Mouse (Mus musculus): ENCODE measurements around the gene Krtap10-4. TPM values are rescaled to one million over a fixed set of nuclear protein-coding genes. Genes with fewer than 3 reads are reported as not detected.
A peak's percentile ranks its signal among the peaks of the same experiment; 100 is the strongest.

Gene Krtap10-4
- polyA plus RNA-seq, 1 experiment from 2014 or later, result not detected

GRCm38 (mm10) chr10:77846961-77847360, 20.1 kb upstream of the Krtap10-4 start:
- ATAC-seq (ENCODE audit: insufficient number of reproducible peaks, low FRiP score, low TSS enrichment, low read depth), result no peak
- DNase-seq (ENCODE audit: low spot score), result no peak
- H3K9me3 ChIP-seq (ENCODE audit: control insufficient read depth, low read length), result no peaks in the 10 kb centered on the region; the same call in 1 of the 2 replicates
- H3K4me1 ChIP-seq (ENCODE audit: control insufficient read depth, insufficient read depth, low read length), result no peaks in the 10 kb centered on the region
- no peaks in the 10 kb centered on the region for H3K27me3 ChIP-seq (ENCODE audit: control insufficient read depth, insufficient read depth, low read length)
- no peak overlapping the region for H3K4me3 ChIP-seq (ENCODE audit: low read depth, low read length)
- no peak overlapping the region for H3K27ac ChIP-seq (replicated peaks; ENCODE audit: low read depth, low read length)
- H3K9ac ChIP-seq (ENCODE audit: low read length), result no peak overlapping the region
- H3K4me2 ChIP-seq (ENCODE audit: low read depth, severe bottlenecking), result no peak overlapping the region
- no peaks in the 10 kb centered on the region for H3K36me3 ChIP-seq (ENCODE audit: control insufficient read depth, insufficient read depth, low read length)
- WGBS, result 31% methylated on average over 2 of the region's 2 CpGs

- Histone ChIP-seq H3K4me1 (ENCODE audit: control insufficient read depth, insufficient read depth, low read length) (no peaks in the 10 kb centered on the region), H3K4me3 (ENCODE audit: low read depth, low read length) (no peak within 1 kb of the TSS), H3K9ac (ENCODE audit: low read length) (no peak within 1 kb of the TSS), H3K27ac (replicated peaks; ENCODE audit: low read depth, low read length) (no peak within 1 kb of the TSS), H3K9me3 (ENCODE audit: control insufficient read depth, low read length) (no peaks in the 10 kb centered on the region; the same call in 1 of the 2 replicates), H3K4me2 (ENCODE audit: low read depth, severe bottlenecking) (no peak within 1 kb of the TSS), H3K27me3 (ENCODE audit: control insufficient read depth, insufficient read depth, low read length) (no peaks in the 10 kb centered on the region), H3K36me3 (ENCODE audit: control insufficient read depth, insufficient read depth, low read length) (no peaks in the 10 kb centered on the region)
- DNase-seq (ENCODE audit: low spot score) (no peak), ATAC-seq (ENCODE audit: insufficient number of reproducible peaks, low FRiP score, low TSS enrichment, low read depth) (no peak)
- WGBS, result 88% methylated on average over 3 of the region's 3 CpGs
Observed at GRCm38 (mm10) chr10:77846503-77846902, 19.6 kb upstream of the Krtap10-4 start, which contains the start of gene Gm36176. Gm36176 (plus strand) TSS chr10:77846803.

- no peaks in the 10 kb centered on the region for H3K27me3 ChIP-seq (ENCODE audit: control insufficient read depth, insufficient read depth, low read length)
- no peaks in the 10 kb centered on the region; the same call in 1 of the 2 replicates for H3K36me3 ChIP-seq (ENCODE audit: control insufficient read depth, insufficient read depth, low read length)
- H3K4me3 ChIP-seq (ENCODE audit: low read depth, low read length), result no peak overlapping the region
- H3K4me2 ChIP-seq (ENCODE audit: low read depth, severe bottlenecking), result no peak overlapping the region
- no peak for DNase-seq (ENCODE audit: low spot score)
- no peaks in the 10 kb centered on the region for H3K4me1 ChIP-seq (ENCODE audit: control insufficient read depth, insufficient read depth, low read length)
- no peaks in the 10 kb centered on the region; the same call in 1 of the 2 replicates for H3K9me3 ChIP-seq (ENCODE audit: control insufficient read depth, low read length)
- no peak for ATAC-seq (ENCODE audit: insufficient number of reproducible peaks, low FRiP score, low TSS enrichment, low read depth)
- WGBS, result 75% methylated on average over 6 of the region's 6 CpGs
- no peak overlapping the region for H3K9ac ChIP-seq (ENCODE audit: low read length)
- H3K27ac ChIP-seq (replicated peaks; ENCODE audit: low read depth, low read length), result no peak overlapping the region
Observed at GRCm38 (mm10) chr10:77839006-77839405, 12.1 kb upstream of the Krtap10-4 start.

- H3K27me3 ChIP-seq (ENCODE audit: control insufficient read depth, insufficient read depth, low read length), result no peaks in the 10 kb centered on the region
- no peak within 1 kb of the TSS for H3K27ac ChIP-seq (replicated peaks; ENCODE audit: low read depth, low read length)
- no peak within 1 kb of the TSS for H3K9ac ChIP-seq (ENCODE audit: low read length)
- no peaks in the 10 kb centered on the region; the same call in 1 of the 2 replicates for H3K36me3 ChIP-seq (ENCODE audit: control insufficient read depth, insufficient read depth, low read length)
- ATAC-seq (ENCODE audit: insufficient number of reproducible peaks, low FRiP score, low TSS enrichment, low read depth), result no peak
- H3K4me1 ChIP-seq (ENCODE audit: control insufficient read depth, insufficient read depth, low read length), result no peaks in the 10 kb centered on the region
- H3K4me2 ChIP-seq (ENCODE audit: low read depth, severe bottlenecking), result no peak within 1 kb of the TSS
- DNase-seq (ENCODE audit: low spot score), result no peak
- H3K9me3 ChIP-seq (ENCODE audit: control insufficient read depth, low read length), result no peaks in the 10 kb centered on the region
- 74% methylated on average over 9 of the region's 9 CpGs for WGBS
- no peak within 1 kb of the TSS for H3K4me3 ChIP-seq (ENCODE audit: low read depth, low read length)
Observed at GRCm38 (mm10) chr10:77835647-77836046, 8.8 kb upstream of the Krtap10-4 start, which contains the start of gene Krtap10-10. Krtap10-10 (plus strand) TSS chr10:77835947.

GRCm38 (mm10) chr10:77819203-77819602, 7.7 kb downstream of the Krtap10-4 start:
- H3K9me3 ChIP-seq (ENCODE audit: control insufficient read depth, low read length), result no peaks in the 10 kb centered on the region
- DNase-seq (ENCODE audit: low spot score) (no peak), ATAC-seq (ENCODE audit: insufficient number of reproducible peaks, low FRiP score, low TSS enrichment, low read depth) (no peak)
- no peak overlapping the region for H3K4me3 ChIP-seq (ENCODE audit: low read depth, low read length)
- no peak overlapping the region for H3K4me2 ChIP-seq (ENCODE audit: low read depth, severe bottlenecking)
- H3K9ac ChIP-seq (ENCODE audit: low read length), result no peak overlapping the region
- no peak overlapping the region for H3K27ac ChIP-seq (replicated peaks; ENCODE audit: low read depth, low read length)
- no peaks in the 10 kb centered on the region for H3K27me3 ChIP-seq (ENCODE audit: control insufficient read depth, insufficient read depth, low read length)
- H3K36me3 ChIP-seq (ENCODE audit: control insufficient read depth, insufficient read depth, low read length), result no peaks in the 10 kb centered on the region
- 44% methylated on average over 4 of the region's 4 CpGs for WGBS
- 0 out of 2 replicates have a peak, but pooled peaks cover 4% of the 10 kb centered on the region for H3K4me1 ChIP-seq (ENCODE audit: control insufficient read depth, insufficient read depth, low read length)

GRCm38 (mm10) chr10:77818523-77818922, 8.4 kb downstream of the Krtap10-4 start:
- H3K4me2 ChIP-seq (ENCODE audit: low read depth, severe bottlenecking), result no peak overlapping the region
- no peak overlapping the region for H3K9ac ChIP-seq (ENCODE audit: low read length)
- DNase-seq (ENCODE audit: low spot score) (no peak), ATAC-seq (ENCODE audit: insufficient number of reproducible peaks, low FRiP score, low TSS enrichment, low read depth) (no peak)
- H3K27ac ChIP-seq (replicated peaks; ENCODE audit: low read depth, low read length), result no peak overlapping the region
- 89% methylated on average over 4 of the region's 4 CpGs for WGBS
- no peaks in the 10 kb centered on the region for H3K36me3 ChIP-seq (ENCODE audit: control insufficient read depth, insufficient read depth, low read length)
- H3K27me3 ChIP-seq (ENCODE audit: control insufficient read depth, insufficient read depth, low read length), result no peaks in the 10 kb centered on the region
- H3K4me3 ChIP-seq (ENCODE audit: low read depth, low read length), result no peak overlapping the region
- H3K9me3 ChIP-seq (ENCODE audit: control insufficient read depth, low read length), result no peaks in the 10 kb centered on the region
- H3K4me1 ChIP-seq (ENCODE audit: control insufficient read depth, insufficient read depth, low read length), result 0 out of 2 replicates have a peak, but pooled peaks cover 4% of the 10 kb centered on the region

GRCm38 (mm10) chr10:77815514-77815913, 11.4 kb downstream of the Krtap10-4 start:
- WGBS, result 28% methylated on average over 5 of the region's 5 CpGs
- peak; percentile 66 for DNase-seq (ENCODE audit: low spot score)
- H3K9ac ChIP-seq (ENCODE audit: low read length), result no peak overlapping the region
- no peak overlapping the region for H3K27ac ChIP-seq (replicated peaks; ENCODE audit: low read depth, low read length)
- H3K27me3 ChIP-seq (ENCODE audit: control insufficient read depth, insufficient read depth, low read length), result no peaks in the 10 kb centered on the region
- H3K4me3 ChIP-seq (ENCODE audit: low read depth, low read length), result no peak overlapping the region
- ATAC-seq (ENCODE audit: insufficient number of reproducible peaks, low FRiP score, low TSS enrichment, low read depth), result no peak
- no peaks in the 10 kb centered on the region for H3K9me3 ChIP-seq (ENCODE audit: control insufficient read depth, low read length)
- no peaks in the 10 kb centered on the region for H3K36me3 ChIP-seq (ENCODE audit: control insufficient read depth, insufficient read depth, low read length)
- no peak overlapping the region for H3K4me2 ChIP-seq (ENCODE audit: low read depth, severe bottlenecking)
- H3K4me1 ChIP-seq (ENCODE audit: control insufficient read depth, insufficient read depth, low read length), result 0 out of 2 replicates have a peak, but pooled peaks cover 4% of the 10 kb centered on the region

- ATAC-seq (ENCODE audit: insufficient number of reproducible peaks, low FRiP score, low TSS enrichment, low read depth) (no peak), DNase-seq (ENCODE audit: low spot score) (no peak)
- Histone ChIP-seq H3K9ac (ENCODE audit: low read length) (no peak within 1 kb of the TSS), H3K27ac (replicated peaks; ENCODE audit: low read depth, low read length) (no peak within 1 kb of the TSS), H3K9me3 (ENCODE audit: control insufficient read depth, low read length) (peaks cover 4% of the 10 kb centered on the region; the same call in 1 of the 2 replicates), H3K36me3 (ENCODE audit: control insufficient read depth, insufficient read depth, low read length) (no peaks in the 10 kb centered on the region), H3K4me1 (ENCODE audit: control insufficient read depth, insufficient read depth, low read length) (0 out of 2 replicates have a peak, but pooled peaks cover 4% of the 10 kb centered on the region), H3K4me3 (ENCODE audit: low read depth, low read length) (no peak within 1 kb of the TSS), H3K27me3 (ENCODE audit: control insufficient read depth, insufficient read depth, low read length) (no peaks in the 10 kb centered on the region), H3K4me2 (ENCODE audit: low read depth, severe bottlenecking) (no peak within 1 kb of the TSS)
- WGBS, result 55% methylated on average over 4 of the region's 4 CpGs
Observed at GRCm38 (mm10) chr10:77814382-77814781, 12.5 kb downstream of the Krtap10-4 start, which contains the start of gene Gm2696. Gm2696 (plus strand) TSS chr10:77814682.

- no peak within 1 kb of the TSS for H3K4me3 ChIP-seq (ENCODE audit: low read depth, low read length)
- no peak within 1 kb of the TSS for H3K27ac ChIP-seq (replicated peaks; ENCODE audit: low read depth, low read length)
- no peaks in the 10 kb centered on the region for H3K36me3 ChIP-seq (ENCODE audit: control insufficient read depth, insufficient read depth, low read length)
- no peak within 1 kb of the TSS for H3K9ac ChIP-seq (ENCODE audit: low read length)
- no peak within 1 kb of the TSS for H3K4me2 ChIP-seq (ENCODE audit: low read depth, severe bottlenecking)
- ATAC-seq (ENCODE audit: insufficient number of reproducible peaks, low FRiP score, low TSS enrichment, low read depth), result no peak
- no peaks in the 10 kb centered on the region for H3K4me1 ChIP-seq (ENCODE audit: control insufficient read depth, insufficient read depth, low read length)
- no peaks in the 10 kb centered on the region for H3K27me3 ChIP-seq (ENCODE audit: control insufficient read depth, insufficient read depth, low read length)
- DNase-seq (ENCODE audit: low spot score), result no peak
- H3K9me3 ChIP-seq (ENCODE audit: control insufficient read depth, low read length), result peaks cover 4% of the 10 kb centered on the region; the same call in 1 of the 2 replicates
- WGBS, result 69% methylated on average over 5 of the region's 5 CpGs
Observed at GRCm38 (mm10) chr10:77811743-77812142, 15.2 kb downstream of the Krtap10-4 start, which contains the start of gene Gm9507. Gm9507 (minus strand) TSS chr10:77811843.
